Mouse (Mus musculus): ENCODE data around the gene Canx. TPM values are rescaled to one million over a fixed set of nuclear protein-coding genes. Genes with fewer than 3 reads are reported as not detected.
"Not testable (repeated sequence)": the region's sequence is repeated elsewhere in the genome, so short reads cannot be mapped to it uniquely, and the experiment has no call there.

Gene Canx
- polyA plus RNA-seq, 1 experiment, result 229 TPM

DNA sequence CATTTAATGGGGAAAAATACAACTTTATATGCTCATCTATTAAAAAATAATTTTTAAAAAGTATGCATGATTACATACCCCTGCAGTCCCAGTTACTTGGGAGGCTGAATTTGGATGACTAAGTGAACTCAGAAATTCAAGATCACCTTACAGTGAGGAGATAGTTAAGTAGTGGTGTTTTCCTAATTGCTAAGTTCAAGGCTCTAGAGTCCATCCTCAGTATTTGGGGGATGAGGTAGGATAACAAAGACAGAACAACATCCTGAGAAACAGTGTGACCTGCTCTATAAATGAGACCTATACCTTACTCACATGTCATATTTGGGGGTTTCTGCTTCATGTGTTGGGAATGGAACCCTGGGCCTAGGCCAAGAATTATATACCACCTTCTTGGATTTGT, 3.1 kb downstream of the Canx start:
- Histone ChIP-seq H3K27ac (ENCODE audit: insufficient read depth, low read length) (no peak overlapping the region), H3K4me3 (ENCODE audit: insufficient read depth, low read length) (no peak overlapping the region), H3K4me1 (ENCODE audit: control insufficient read depth, insufficient read depth, low read length) (peaks cover 5% of the 10 kb centered on the region; the same call in 1 of the 2 replicates)
- TF ChIP-seq CTCF (IDR thresholded peaks at IDR 0.05; ENCODE audit: extremely low read depth, insufficient read depth, low read length), result no peak
- no peak for TF ChIP-seq POLR2A (IDR thresholded peaks at IDR 0.05; ENCODE audit: extremely low read depth, insufficient read depth, low read length)

DNA sequence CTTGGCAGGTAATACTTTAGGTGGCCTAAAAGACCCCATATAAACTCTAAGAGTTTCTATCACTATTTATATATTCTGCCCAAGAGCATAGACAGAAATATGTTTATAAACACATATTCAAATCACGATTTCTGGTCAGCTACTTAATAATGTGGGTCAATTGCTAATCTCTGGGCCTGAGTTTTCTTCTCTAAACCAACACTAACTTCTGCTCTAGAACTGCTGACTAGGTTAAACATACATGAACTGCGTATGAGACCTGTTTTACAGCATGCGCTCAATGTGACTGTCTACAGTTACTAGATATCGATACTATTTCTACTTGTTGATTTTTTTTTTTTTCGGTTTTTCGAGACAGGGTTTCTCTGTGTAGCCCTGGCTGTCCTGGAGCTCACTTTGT, 4.2 kb downstream of the Canx start:
- H3K4me3 ChIP-seq (ENCODE audit: insufficient read depth, low read length), result no peak overlapping the region
- TF ChIP-seq CTCF (IDR thresholded peaks at IDR 0.05; ENCODE audit: extremely low read depth, insufficient read depth, low read length) (no peak), POLR2A (IDR thresholded peaks at IDR 0.05; ENCODE audit: extremely low read depth, insufficient read depth, low read length) (no peak)
- H3K4me1 ChIP-seq (ENCODE audit: control insufficient read depth, insufficient read depth, low read length), result peaks cover 5% of the 10 kb centered on the region; the same call in 1 of the 2 replicates
- no peak overlapping the region for H3K27ac ChIP-seq (ENCODE audit: insufficient read depth, low read length)

DNA sequence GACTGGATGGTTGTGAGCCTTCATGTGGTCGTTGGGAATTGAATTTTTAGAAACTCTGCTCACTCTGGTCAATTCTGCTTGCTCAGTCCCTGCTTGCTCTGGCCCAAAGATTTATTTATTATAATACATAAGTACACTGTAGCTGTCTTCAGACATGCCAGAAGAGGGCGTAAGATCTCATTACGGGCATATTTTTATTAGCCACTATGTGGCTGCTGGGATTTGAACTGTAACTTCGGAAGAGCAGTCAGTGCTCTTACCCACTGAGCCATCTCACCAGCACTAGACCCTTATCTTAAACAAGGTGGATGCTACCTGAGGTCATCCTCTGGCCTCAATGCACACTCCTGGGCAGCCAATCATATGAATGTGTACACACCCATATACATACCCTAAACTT, 6.1 kb downstream of the Canx start:
- H3K4me3 ChIP-seq (ENCODE audit: insufficient read depth, low read length); H3K27ac ChIP-seq (ENCODE audit: insufficient read depth, low read length); H3K4me1 ChIP-seq (ENCODE audit: control insufficient read depth, insufficient read depth, low read length): not testable (repeated sequence)

DNA sequence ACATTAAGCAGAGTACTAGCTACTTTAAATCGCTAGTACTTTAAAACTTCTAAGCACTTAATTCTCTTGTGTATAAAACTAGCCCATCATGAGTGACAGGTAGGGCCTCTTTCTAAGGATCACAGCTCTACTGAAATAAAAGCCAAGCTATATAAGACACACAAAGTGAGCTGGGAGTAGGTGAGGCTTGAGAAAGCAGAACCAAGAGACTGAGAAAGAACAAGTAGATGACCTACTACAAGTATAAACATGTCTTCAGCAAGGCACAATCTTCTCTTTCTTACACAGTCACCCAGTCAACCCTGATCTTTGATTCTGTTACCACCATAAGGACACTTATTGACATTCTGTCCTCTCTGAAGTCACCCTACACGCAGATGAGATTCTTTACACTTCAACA, 12.7 kb downstream of the Canx start:
- TF ChIP-seq CTCF (IDR thresholded peaks at IDR 0.05; ENCODE audit: extremely low read depth, insufficient read depth, low read length), result no peak
- TF ChIP-seq POLR2A (IDR thresholded peaks at IDR 0.05; ENCODE audit: extremely low read depth, insufficient read depth, low read length), result no peak
- no peak overlapping the region for H3K4me3 ChIP-seq (ENCODE audit: insufficient read depth, low read length)
- no peaks in the 10 kb centered on the region for H3K4me1 ChIP-seq (ENCODE audit: control insufficient read depth, insufficient read depth, low read length)
- H3K27ac ChIP-seq (ENCODE audit: insufficient read depth, low read length), result no peak overlapping the region

DNA sequence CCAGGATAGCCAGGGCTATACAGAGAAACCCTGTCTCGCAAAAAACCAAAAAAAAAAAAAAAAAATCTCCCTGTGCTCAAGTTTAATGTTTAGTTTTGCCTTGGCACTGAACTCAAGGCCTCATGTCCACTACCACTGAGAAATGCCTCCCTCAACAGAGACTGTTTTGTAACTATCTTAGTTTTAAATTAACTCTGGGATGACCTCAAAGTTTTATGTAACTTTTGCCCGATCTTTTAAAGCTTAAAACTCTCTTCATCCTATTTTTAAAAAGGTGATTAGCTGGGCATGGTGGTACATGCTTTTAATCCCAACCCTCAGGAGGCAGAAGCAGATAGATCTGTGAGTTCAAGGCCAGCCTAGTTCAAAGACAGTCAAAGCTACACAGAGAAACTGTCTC, 22.1 kb downstream of the Canx start:
- Histone ChIP-seq H3K4me1 (ENCODE audit: control insufficient read depth, insufficient read depth, low read length) (no peaks in the 10 kb centered on the region), H3K27ac (ENCODE audit: insufficient read depth, low read length) (no peak overlapping the region), H3K4me3 (ENCODE audit: insufficient read depth, low read length) (no peak overlapping the region)
- TF ChIP-seq CTCF (IDR thresholded peaks at IDR 0.05; ENCODE audit: extremely low read depth, insufficient read depth, low read length) (no peak), POLR2A (IDR thresholded peaks at IDR 0.05; ENCODE audit: extremely low read depth, insufficient read depth, low read length) (no peak)

DNA sequence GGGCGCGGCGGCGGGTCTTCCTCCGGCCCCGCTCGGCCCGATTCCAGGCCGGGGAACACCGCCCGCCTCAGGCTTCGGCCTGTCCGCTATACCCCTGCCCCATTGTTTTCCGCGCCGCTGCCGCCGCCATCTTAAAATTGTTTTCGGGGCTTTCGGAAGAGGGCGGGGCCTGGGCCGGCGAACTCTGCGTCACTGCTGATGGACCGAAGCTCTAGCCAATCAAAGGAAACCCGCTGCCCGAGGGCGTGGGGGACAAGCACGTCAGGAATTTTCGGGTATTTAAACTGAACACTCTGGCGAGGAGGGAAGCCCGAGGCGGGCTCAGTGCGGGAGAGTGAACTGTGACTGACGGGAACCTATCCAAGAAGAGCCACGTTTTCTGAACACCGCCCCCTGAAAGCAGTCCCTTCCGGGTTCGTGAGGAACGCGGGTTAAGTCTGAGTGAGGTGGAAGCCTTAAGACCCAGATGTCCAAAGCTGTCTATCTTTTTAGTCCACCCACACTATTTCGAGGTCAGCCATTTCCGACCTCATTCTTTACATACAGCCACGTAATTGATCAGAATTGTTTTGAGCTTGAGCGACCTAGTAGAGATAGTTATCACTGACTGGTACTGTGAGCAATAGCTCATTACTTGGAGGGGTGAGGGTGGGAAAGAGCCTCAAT, 33.1 kb downstream of the Canx start, which contains the start of gene Maml1:
Gene Maml1, minus strand, starts transcription at position 122 of the 666 bp plus-strand sequence.
- Histone ChIP-seq H3K27ac (ENCODE audit: insufficient read depth, low read length) (peak within 1 kb of the TSS; percentile 79), H3K4me3 (ENCODE audit: insufficient read depth, low read length) (peak within 1 kb of the TSS; percentile 54), H3K4me1 (ENCODE audit: control insufficient read depth, insufficient read depth, low read length) (peaks cover 3% of the 10 kb centered on the region; the same call in 1 of the 2 replicates)
- TF ChIP-seq CTCF (IDR thresholded peaks at IDR 0.05; ENCODE audit: extremely low read depth, insufficient read depth, low read length) (no peak), POLR2A (IDR thresholded peaks at IDR 0.05; ENCODE audit: extremely low read depth, insufficient read depth, low read length) (peak; percentile 98)

DNA sequence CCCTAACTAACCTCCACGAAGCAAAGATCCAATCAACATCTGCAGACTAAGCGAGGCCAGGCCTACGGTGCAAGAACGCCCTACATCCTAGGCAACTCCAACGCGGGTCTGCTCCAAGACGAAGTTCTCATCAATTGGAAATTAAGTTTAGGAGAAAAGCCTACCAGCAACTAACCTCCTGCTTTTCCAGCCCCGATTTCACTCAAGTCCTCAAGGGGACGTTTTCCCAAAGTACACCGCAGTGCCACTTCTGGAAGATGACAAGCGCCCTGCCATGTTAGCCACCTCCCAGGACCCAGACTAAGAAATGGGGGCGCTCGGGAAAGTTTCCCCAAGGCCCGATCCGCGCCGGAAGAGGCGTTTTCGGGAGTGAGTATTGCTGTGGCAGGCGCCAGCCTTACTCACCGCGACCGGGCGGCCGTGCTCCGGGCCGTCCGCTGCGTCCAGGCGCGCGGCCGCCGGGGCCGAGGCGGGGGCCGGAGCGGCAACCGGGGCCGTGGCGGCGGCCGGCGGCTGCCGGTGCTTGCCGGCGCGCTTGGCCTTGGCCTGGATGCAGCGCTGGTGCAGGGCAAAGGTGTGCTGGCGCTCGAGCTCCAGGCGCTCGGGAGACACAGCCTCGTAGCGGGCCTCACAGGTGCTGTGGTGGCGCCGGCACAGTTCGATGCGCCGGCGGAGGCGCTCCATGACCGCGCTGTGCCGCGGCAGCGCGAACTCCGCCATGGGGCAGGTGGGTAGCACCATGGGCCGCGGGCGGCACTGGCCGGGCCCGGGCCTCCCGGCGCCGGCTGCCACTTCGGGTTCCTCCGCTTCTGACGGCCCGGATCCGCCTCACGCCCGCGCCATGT, 33.9 kb downstream of the Canx start:
- Histone ChIP-seq H3K27ac (ENCODE audit: insufficient read depth, low read length) (peak overlapping the region; percentile 79), H3K4me3 (ENCODE audit: insufficient read depth, low read length) (peak overlapping the region; percentile 54), H3K4me1 (ENCODE audit: control insufficient read depth, insufficient read depth, low read length) (peaks cover 3% of the 10 kb centered on the region; the same call in 1 of the 2 replicates)
- TF ChIP-seq CTCF (IDR thresholded peaks at IDR 0.05; ENCODE audit: extremely low read depth, insufficient read depth, low read length) (no peak), POLR2A (IDR thresholded peaks at IDR 0.05; ENCODE audit: extremely low read depth, insufficient read depth, low read length) (no peak)

DNA sequence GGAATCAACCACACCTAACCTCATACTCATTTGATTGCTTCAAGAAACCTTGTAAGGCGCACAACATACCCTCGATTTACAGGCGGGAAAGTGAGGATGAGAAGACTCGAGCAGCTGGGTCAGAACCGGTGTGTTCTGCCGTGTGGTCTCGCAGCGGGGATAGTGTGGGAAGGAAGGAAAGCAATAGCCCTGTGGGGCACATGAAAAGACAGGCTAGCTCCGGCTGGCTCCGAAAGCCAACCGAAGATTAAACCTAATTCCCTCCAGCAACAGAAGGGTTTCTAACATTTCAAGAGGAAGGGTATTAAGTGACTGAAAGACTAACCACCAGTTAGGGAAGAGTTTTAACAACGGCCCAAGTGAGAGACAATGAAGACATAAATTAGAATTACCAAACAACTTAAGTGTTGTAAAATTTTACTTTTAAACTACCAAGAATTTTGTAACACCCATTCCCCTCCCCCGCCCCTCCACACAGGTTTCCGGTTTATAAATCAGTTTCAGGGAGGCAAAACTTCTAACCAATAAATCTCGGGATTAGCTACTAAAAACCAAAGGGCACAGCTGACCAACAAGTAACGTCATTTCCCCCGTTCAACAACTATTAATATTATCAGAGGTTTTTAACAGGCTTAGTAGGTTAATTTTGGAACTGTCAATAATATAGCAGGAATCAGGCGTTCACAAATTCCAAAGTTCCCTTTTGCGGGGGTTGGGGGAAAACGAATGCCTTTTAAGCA, 34.8 kb downstream of the Canx start:
- H3K27ac ChIP-seq (ENCODE audit: insufficient read depth, low read length), result 0 out of 2 replicates have a peak overlapping the region, but pooled peaks have one; percentile 79
- H3K4me3 ChIP-seq (ENCODE audit: insufficient read depth, low read length), result peak overlapping the region; percentile 54
- TF ChIP-seq POLR2A (IDR thresholded peaks at IDR 0.05; ENCODE audit: extremely low read depth, insufficient read depth, low read length), result no peak
- TF ChIP-seq CTCF (IDR thresholded peaks at IDR 0.05; ENCODE audit: extremely low read depth, insufficient read depth, low read length), result no peak
- H3K4me1 ChIP-seq (ENCODE audit: control insufficient read depth, insufficient read depth, low read length), result peaks cover 3% of the 10 kb centered on the region; the same call in 1 of the 2 replicates

DNA sequence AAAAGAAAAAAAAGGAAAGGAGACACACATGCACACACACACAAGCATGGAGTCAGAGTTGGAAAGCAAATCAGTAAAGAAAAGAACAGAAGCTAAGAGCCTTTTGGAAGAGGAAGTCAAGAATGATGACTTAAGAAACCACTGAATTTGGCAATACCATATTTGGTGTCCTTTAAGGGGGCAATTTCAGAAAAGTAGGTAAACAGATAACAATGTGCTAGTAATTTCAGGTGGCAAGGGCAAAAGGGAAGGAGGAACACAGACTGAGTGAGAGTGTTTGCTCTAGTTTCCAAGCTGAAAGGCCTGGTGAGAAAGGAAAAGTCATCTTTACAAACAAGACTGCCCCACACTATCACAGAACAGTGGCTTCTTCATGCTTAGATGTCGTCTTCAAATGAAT, 39.0 kb downstream of the Canx start:
- no peak overlapping the region for H3K4me3 ChIP-seq (ENCODE audit: insufficient read depth, low read length)
- TF ChIP-seq CTCF (IDR thresholded peaks at IDR 0.05; ENCODE audit: extremely low read depth, insufficient read depth, low read length), result no peak
- TF ChIP-seq POLR2A (IDR thresholded peaks at IDR 0.05; ENCODE audit: extremely low read depth, insufficient read depth, low read length), result no peak
- H3K27ac ChIP-seq (ENCODE audit: insufficient read depth, low read length), result no peak overlapping the region
- peaks cover 3% of the 10 kb centered on the region; the same call in 1 of the 2 replicates for H3K4me1 ChIP-seq (ENCODE audit: control insufficient read depth, insufficient read depth, low read length)

Measured in cortical plate, adult 2 months (tissue).